Mouse (Mus musculus): ENCODE data around the gene Pde6h.

- TF ChIP-seq POLR2A (IDR thresholded peaks at IDR 0.05; ENCODE audit: control insufficient read depth in 1 of 2, insufficient read depth in 1 of 2, low read depth in 1 of 2, low read length in 2 of 2, poor library complexity in 1 of 2) (no peak), MYB (IDR thresholded peaks at IDR 0.05; ENCODE audit: low read depth, low read length) (no peak), CTCF (IDR thresholded peaks at IDR 0.05 in 2 of 3, conservative IDR thresholded peaks at IDR 0.05 in 1 of 3; ENCODE audit: control insufficient read depth in 1 of 3, insufficient read depth in 1 of 3, low read depth in 2 of 3, low read length in 3 of 3, poor library complexity in 1 of 3, severe bottlenecking in 1 of 3) (no peak), JUND (IDR thresholded peaks at IDR 0.05; ENCODE audit: low read depth, low read length) (no peak), ZC3H11A (IDR thresholded peaks at IDR 0.05; ENCODE audit: low read depth, low read length) (no peak), RAD21 (IDR thresholded peaks at IDR 0.05; ENCODE audit: low read depth, low read length) (no peak)
Observed at GRCm38 (mm10) chr6:136889067-136889466, 34.6 kb upstream of the Pde6h start.

Data from MEL (cell line).